Mouse (Mus musculus) liver, embryonic 11.5 days (tissue): ENCODE data around the gene Cltc. TPM values are rescaled to one million over a fixed set of nuclear protein-coding genes. Genes with fewer than 3 reads are reported as not detected.

Experiments
- ATAC-seq: fragments of 200-750 bp; cut with Nextera tagmentation; replicated peaks from 2 replicates; pipeline ENCODE4 v1.8.0; 2017; ENCODE audit warnings: moderate number of reproducible peaks, mild to moderate bottlenecking, moderate TSS enrichment, moderate library complexity; ENCODE audit not compliant: low FRiP score
- DNase-seq: peaks from one replicate; pipeline ENCODE4 v3.0.0-alpha.2; 2017; ENCODE audit warnings: low spot score
- H3K27ac ChIP-seq: fragments of 300-500 bp; sonication (generic); 2 replicates; pipeline ENCODE4 v1.5.1; 2014; ENCODE audit warnings: mild to moderate bottlenecking, low read depth, low read length, control low read depth
- H3K27me3 ChIP-seq: fragments of 300-500 bp; sonication (generic); replicated peaks from 2 replicates; pipeline ENCODE4 v1.6.1; 2014; ENCODE audit warnings: low read length, mixed read lengths; ENCODE audit not compliant: control insufficient read depth, insufficient read depth
- H3K36me3 ChIP-seq: fragments of 300-500 bp; sonication (generic); 2 replicates; pipeline ENCODE4 v1.6.1; 2014; ENCODE audit warnings: mild to moderate bottlenecking, low read length, moderate library complexity, mixed read lengths; ENCODE audit not compliant: control insufficient read depth, insufficient read depth
- H3K4me1 ChIP-seq: fragments of 300-500 bp; sonication (generic); replicated peaks from 2 replicates; pipeline ENCODE4 v1.6.1; 2014; ENCODE audit warnings: low read length, mixed read lengths; ENCODE audit not compliant: control insufficient read depth, insufficient read depth
- H3K4me2 ChIP-seq: fragments of 300-500 bp; sonication (generic); 2 replicates; pipeline ENCODE4 v1.6.1; 2014; ENCODE audit warnings: mild to moderate bottlenecking, control low read depth, moderate library complexity
- H3K4me3 ChIP-seq: fragments of 300-500 bp; sonication (generic); 2 replicates; pipeline ENCODE4 v1.5.1; 2014; ENCODE audit warnings: low read depth, low read length, control low read depth
- H3K9ac ChIP-seq: fragments of 300-500 bp; sonication (generic); 2 replicates; pipeline ENCODE4 v1.6.1; 2014; ENCODE audit warnings: low read depth, low read length, control low read depth
- H3K9me3 ChIP-seq: fragments of 300-500 bp; sonication (generic); 2 replicates; pipeline ENCODE4 v1.6.1; 2016; ENCODE audit warnings: low read length, inconsistent platforms, mixed read lengths; ENCODE audit not compliant: control insufficient read depth
- WGBS: fragments of 180-500 bp; shearing (Covaris S2); extraction: QIAGEN DNeasy Blood & Tissue Kit; methylation state at CpG from one replicate; pipeline ENCODE4 v1.1.7; 2014; 5-methylcytosine and 5-hydroxymethylcytosine counted together
- polyA plus RNA-seq: library from polyadenylated mRNA; unstranded; fragments of >200 nt; fragmentation: Nextera tagmentation; extraction: Ambion mirVana; gene quantifications from 2 replicates; pipeline ENCODE4 v1.2.1, GENCODE M21; 2014

Cltc gene
- polyA plus RNA-seq, 1 experiment from 2014 or later = 157 TPM

DNA sequence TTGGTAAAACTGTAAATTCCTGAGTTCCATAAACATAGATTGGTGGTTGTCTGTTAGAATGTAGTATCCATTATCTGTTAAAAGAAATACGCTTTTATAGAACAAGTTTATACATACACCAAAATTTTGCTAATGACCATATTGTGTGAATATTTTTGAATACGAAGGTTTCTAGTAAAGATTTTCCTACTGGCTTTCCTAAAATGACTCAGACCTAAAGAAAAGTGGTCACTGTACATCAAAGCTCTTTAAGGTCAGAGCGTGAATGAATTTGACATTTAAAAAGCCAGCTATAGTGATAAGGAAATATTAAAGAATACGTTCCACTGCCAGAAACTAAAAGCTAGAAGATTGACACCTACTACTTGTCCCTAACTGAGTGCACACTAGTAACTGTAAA, 112.8 kb downstream of the Cltc start:
- no peaks in the 10 kb centered on the region for H3K4me1 ChIP-seq
- no peaks in the 10 kb centered on the region; the same call in 1 of the 2 replicates for H3K36me3 ChIP-seq
- ATAC-seq = no peak

More for the DNA sequence above, 112.8 kb downstream of the Cltc start:
- 93% methylated on average over 4 of the region's 4 CpGs for WGBS
- H3K9ac ChIP-seq = no peak overlapping the region
- no peak overlapping the region for H3K4me3 ChIP-seq
- no peaks in the 10 kb centered on the region for H3K9me3 ChIP-seq
- no peaks in the 10 kb centered on the region for H3K27me3 ChIP-seq
- no peak overlapping the region for H3K4me2 ChIP-seq
- H3K27ac ChIP-seq = no peak overlapping the region
- no peak for DNase-seq

Other genes starting within 250 kb of the Cltc start
- gene Rps6kb1, start 212.8 kb downstream of the Cltc start, polyA plus RNA-seq = 48.4 and 50.9 TPM in 2 replicates
- 18.5 and 18.7 TPM in 2 replicates for gene Tubd1, start 212.6 kb downstream of the Cltc start, polyA plus RNA-seq
- 112 and 130 TPM in 2 replicates for gene Vmp1, start 73.7 kb downstream of the Cltc start, polyA plus RNA-seq
- 39.6 and 40.5 TPM in 2 replicates for gene Ptrh2, start 73.6 kb downstream of the Cltc start, polyA plus RNA-seq
- 15.4 and 16.4 TPM in 2 replicates for gene Dhx40, start 50.2 kb upstream of the Cltc start, polyA plus RNA-seq
- 2.9 and 3.1 TPM in 2 replicates for gene Ypel2, start 236.1 kb upstream of the Cltc start, polyA plus RNA-seq